Mouse (Mus musculus) 3134 (cell line): ENCODE data around the gene Jph4.

ENCODE experiments used
- DNase-seq: peaks from one replicate; pipeline ENCODE4 v3.0.0-alpha.2; 2011; ENCODE audit warnings: low spot score; ENCODE audit not compliant: insufficient read length; ENCODE audit errors: extremely low read depth

Jph4 gene

GRCm38 (mm10) chr14:55119421-55120134, 2.8 kb upstream of the Jph4 start:
- DNase-seq = no peak

- DNase-seq = no peak
Observed at GRCm38 (mm10) chr14:55118852-55119251, 2.1 kb upstream of the Jph4 start.

GRCm38 (mm10) chr14:55115846-55116245, 889 bp downstream of the Jph4 start:
- DNase-seq = no peak

GRCm38 (mm10) chr14:55114759-55115701, 1.7 kb downstream of the Jph4 start:
- no peak for DNase-seq

- DNase-seq = no peak
Observed at GRCm38 (mm10) chr14:55113975-55114645, 2.6 kb downstream of the Jph4 start.

- no peak for DNase-seq
Observed at GRCm38 (mm10) chr14:55113351-55113974, 3.3 kb downstream of the Jph4 start.

- no peak for DNase-seq
Observed at GRCm38 (mm10) chr14:55111720-55112119, 5.0 kb downstream of the Jph4 start.

- no peak for DNase-seq
Observed at GRCm38 (mm10) chr14:55110076-55110475, 6.7 kb downstream of the Jph4 start.

GRCm38 (mm10) chr14:55109048-55109873, 7.5 kb downstream of the Jph4 start:
- DNase-seq = no peak

GRCm38 (mm10) chr14:55108202-55108870, 8.4 kb downstream of the Jph4 start:
- no peak for DNase-seq

GRCm38 (mm10) chr14:55106990-55107389, 9.7 kb downstream of the Jph4 start:
- DNase-seq = no peak

GRCm38 (mm10) chr14:55105836-55106809, 10.6 kb downstream of the Jph4 start, which contains the start of gene Ap1g2:
TSS of gene Ap1g2 (minus strand) at chr14:55106593.
- DNase-seq = peak; percentile 77

- no peak for DNase-seq
Observed at GRCm38 (mm10) chr14:55105386-55105785, 11.3 kb downstream of the Jph4 start.

GRCm38 (mm10) chr14:55104365-55104764, 12.4 kb downstream of the Jph4 start:
- no peak for DNase-seq

GRCm38 (mm10) chr14:55102253-55102785, 14.4 kb downstream of the Jph4 start:
- DNase-seq = no peak

- DNase-seq = no peak
Observed at GRCm38 (mm10) chr14:55101592-55101991, 15.1 kb downstream of the Jph4 start.

- DNase-seq = no peak
Observed at GRCm38 (mm10) chr14:55098067-55098466, 18.7 kb downstream of the Jph4 start.

GRCm38 (mm10) chr14:55097646-55098045, 19.1 kb downstream of the Jph4 start:
- DNase-seq = no peak
